ENCODE assay signal across 9 mouse cellular contexts in the genomic region with DNA sequence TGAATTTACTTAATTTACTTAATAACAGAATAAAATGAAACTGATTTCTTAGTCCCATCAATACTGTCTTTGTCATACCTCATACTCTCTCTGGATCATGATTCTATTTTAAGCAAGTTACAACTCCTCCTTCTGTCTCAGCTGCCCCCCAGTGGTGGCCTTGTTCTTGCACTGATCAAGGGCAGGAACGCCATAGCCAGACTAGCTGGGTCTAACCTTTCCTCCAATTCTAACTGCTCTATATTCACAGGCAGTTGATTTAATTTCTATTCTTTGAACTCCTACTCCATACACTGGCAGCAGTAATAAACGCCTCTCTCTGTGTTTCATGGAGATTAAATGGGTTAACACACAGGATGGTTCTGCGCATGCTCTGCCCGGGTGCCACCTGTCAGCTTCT.
DNase-seq lines count a peak whose midpoint lies in the region; ATAC-seq and TF ChIP-seq lines count a peak whose summit lies in the region.
"Had no signal": no experiment of that assay in that cellular context is flagged by ENCODE, and none has a peak within 500 bp of the region (broad histone marks: within the 10 kb centered on the region; RNA-seq: fewer than 3 reads in every experiment).

No protein-coding gene starts in this region.

- 0 out of 2 replicates have a peak, but pooled peaks have one; percentile 9 for TF ChIP-seq CTCF in liver, embryonic 14.5 days (IDR thresholded peaks at IDR 0.05; ENCODE audit: low read depth)

- no peaks in the 10 kb centered on the region for H3K36me3 ChIP-seq in embryonic facial prominence, embryonic 11.5 days (replicated peaks; ENCODE audit: control insufficient read depth, insufficient read depth, low read depth, low read length)
- H3K36me3 ChIP-seq in embryonic facial prominence, embryonic 10.5 days (replicated peaks): no peaks in the 10 kb centered on the region
- H3K36me3 ChIP-seq in liver, embryonic 14.5 days (replicated peaks; ENCODE audit: control insufficient read depth, insufficient read depth, low read depth): no peaks in the 10 kb centered on the region
- no peaks in the 10 kb centered on the region for H3K36me3 ChIP-seq in liver, embryonic 12.5 days

- TF ChIP-seq EP300 in liver, embryonic 14.5 days (IDR thresholded peaks at IDR 0.05; ENCODE audit: low read depth): no peak

- no peak overlapping the region for H3K9ac ChIP-seq in embryonic facial prominence, embryonic 11.5 days (replicated peaks; ENCODE audit: low read length)
- H3K9ac ChIP-seq in liver, embryonic 14.5 days (replicated peaks): no peak overlapping the region
- H3K9ac ChIP-seq in liver, embryonic 12.5 days: no peak overlapping the region

- DNase-seq in embryonic facial prominence, embryonic 11.5 days (ENCODE audit: low spot score): peak; percentile 27
- DNase-seq in embryonic facial prominence, embryonic 10.5 days (ENCODE audit: low spot score): no peak
- no peak for DNase-seq in liver, embryonic 14.5 days (ENCODE audit: low read depth in 3 of 3, low spot score in 3 of 3)
- DNase-seq in R1 (ENCODE audit: low read depth, low spot score): peak; percentile 7
- DNase-seq in heart, postnatal 36 days: peak; percentile 17 to 31
- DNase-seq in urinary bladder, postnatal 14 days (ENCODE audit: low spot score): no peak
- DNase-seq in B cell, adult 2 months: no peak
- DNase-seq: cerebellum, adult 9-11 months had no signal

- no peak overlapping the region for H3K4me2 ChIP-seq in embryonic facial prominence, embryonic 11.5 days (ENCODE audit: low read depth, low read length)
- H3K4me2 ChIP-seq in liver, embryonic 14.5 days (ENCODE audit: low read depth): no peak overlapping the region
- no peak overlapping the region for H3K4me2 ChIP-seq in liver, embryonic 12.5 days

- intact Hi-C loops in heart, postnatal 36 days (cut with DNase I): loop anchor here (5.0 to 10.0 kb wide), 2 partner anchors 127 to 576 kb away; no protein-coding TSS in a partner anchor

- ATAC-seq in embryonic facial prominence, embryonic 11.5 days (replicated peaks; ENCODE audit: insufficient number of reproducible peaks, low FRiP score, low TSS enrichment, low read depth): no peak
- ATAC-seq in liver, embryonic 14.5 days (ENCODE audit: insufficient read depth): no peak
- no peak for ATAC-seq in liver, embryonic 12.5 days

- H3K27ac ChIP-seq in embryonic facial prominence, embryonic 11.5 days (replicated peaks; ENCODE audit: low read depth, low read length): no peak overlapping the region
- H3K27ac ChIP-seq in embryonic facial prominence, embryonic 10.5 days (replicated peaks): no peak overlapping the region
- no peak overlapping the region for H3K27ac ChIP-seq in liver, embryonic 14.5 days
- no peak overlapping the region for H3K27ac ChIP-seq in liver, embryonic 12.5 days

- no peaks in the 10 kb centered on the region for H3K27me3 ChIP-seq in embryonic facial prominence, embryonic 11.5 days (ENCODE audit: control insufficient read depth, insufficient read depth, low read length)
- no peaks in the 10 kb centered on the region for H3K27me3 ChIP-seq in embryonic facial prominence, embryonic 10.5 days (replicated peaks; ENCODE audit: low read depth, poor library complexity, severe bottlenecking)
- no peaks in the 10 kb centered on the region for H3K27me3 ChIP-seq in liver, embryonic 14.5 days (ENCODE audit: control insufficient read depth, insufficient read depth, low read length)
- no peaks in the 10 kb centered on the region for H3K27me3 ChIP-seq in liver, embryonic 12.5 days (replicated peaks)

- no peaks in the 10 kb centered on the region for H3K4me1 ChIP-seq in embryonic facial prominence, embryonic 11.5 days (ENCODE audit: control insufficient read depth, insufficient read depth, low read length)
- no peaks in the 10 kb centered on the region for H3K4me1 ChIP-seq in embryonic facial prominence, embryonic 10.5 days
- H3K4me1 ChIP-seq in liver, embryonic 14.5 days (replicated peaks; ENCODE audit: control insufficient read depth in 2 of 2, insufficient read depth in 2 of 2, low read length in 1 of 2): no peaks in the 10 kb centered on the region
- no peaks in the 10 kb centered on the region for H3K4me1 ChIP-seq in liver, embryonic 12.5 days

- H3K4me3 ChIP-seq in embryonic facial prominence, embryonic 11.5 days (ENCODE audit: low read depth, low read length): no peak overlapping the region
- H3K4me3 ChIP-seq in embryonic facial prominence, embryonic 10.5 days: no peak overlapping the region
- no peak overlapping the region for H3K4me3 ChIP-seq in liver, embryonic 14.5 days (ENCODE audit: insufficient read depth in 1 of 2, low read depth in 2 of 2, low read length in 2 of 2)
- no peak overlapping the region for H3K4me3 ChIP-seq in liver, embryonic 12.5 days

- WGBS in embryonic facial prominence, embryonic 11.5 days: 83% methylated on average over 4 of the region's 4 CpGs
- 80% methylated on average over 4 of the region's 4 CpGs for WGBS in embryonic facial prominence, embryonic 10.5 days
- 57% methylated on average over 4 of the region's 4 CpGs for WGBS in liver, embryonic 14.5 days (ENCODE audit: insufficient replicate concordance)
- 64% methylated on average over 4 of the region's 4 CpGs for WGBS in liver, embryonic 12.5 days (ENCODE audit: insufficient replicate concordance)

- no peaks in the 10 kb centered on the region for H3K9me3 ChIP-seq in embryonic facial prominence, embryonic 11.5 days (replicated peaks; ENCODE audit: control insufficient read depth, low read length)
- H3K9me3 ChIP-seq in embryonic facial prominence, embryonic 10.5 days: no peaks in the 10 kb centered on the region
- H3K9me3 ChIP-seq in liver, embryonic 14.5 days (ENCODE audit: control insufficient read depth, low read length): no peaks in the 10 kb centered on the region
- H3K9me3 ChIP-seq in liver, embryonic 12.5 days (replicated peaks): 0 out of 2 replicates have a peak, but pooled peaks cover 5% of the 10 kb centered on the region

Comparison
In these comparisons a context has a peak if more than half of its experiments do, and no peak if none do; other contexts are left out.
1. DNase-seq: peak in embryonic facial prominence, embryonic 11.5 days (single experiment), R1 (single experiment) and heart, postnatal 36 days (2 of 2); none in embryonic facial prominence, embryonic 10.5 days (single experiment), liver, embryonic 14.5 days (0 of 3), urinary bladder, postnatal 14 days (single experiment) and B cell, adult 2 months (0 of 2).